Mouse (Mus musculus) cerebellum, postnatal 4 days (tissue): ENCODE results near the gene Cd5.

Source experiments
- DNase-seq, 2 experiments: peaks; one replicate each; pipeline ENCODE4 v3.0.0; 2022; ENCODE audit warnings: low spot score in 2 of 2, mixed read lengths in 1 of 2

Cd5 gene

GRCm38 (mm10) chr19:10758708-10759107 lies 19.9 kb upstream of the Cd5 start:
- DNase-seq: no peak

GRCm38 (mm10) chr19:10757526-10757925 lies 18.7 kb upstream of the Cd5 start:
- no peak for DNase-seq

GRCm38 (mm10) chr19:10757125-10757524 lies 18.3 kb upstream of the Cd5 start:
- DNase-seq: no peak

GRCm38 (mm10) chr19:10752646-10753045 lies 13.8 kb upstream of the Cd5 start:
- DNase-seq: no peak

- DNase-seq: no peak
These were observed 13.3 kb upstream of the Cd5 start for GRCm38 (mm10) chr19:10752106-10752505.

- DNase-seq: no peak
These were observed 12.8 kb upstream of the Cd5 start for GRCm38 (mm10) chr19:10751607-10752006.

GRCm38 (mm10) chr19:10750161-10750560 lies 11.4 kb upstream of the Cd5 start:
- no peak for DNase-seq

GRCm38 (mm10) chr19:10749295-10749694 lies 10.5 kb upstream of the Cd5 start:
- DNase-seq: no peak

- DNase-seq: no peak
These were observed 9.8 kb upstream of the Cd5 start for GRCm38 (mm10) chr19:10748401-10749102.

GRCm38 (mm10) chr19:10747718-10748117 lies 8.9 kb upstream of the Cd5 start:
- no peak for DNase-seq

- no peak for DNase-seq
These were observed 8.4 kb upstream of the Cd5 start for GRCm38 (mm10) chr19:10747182-10747581.

GRCm38 (mm10) chr19:10742565-10742964 lies 3.8 kb upstream of the Cd5 start:
- DNase-seq: no peak

- DNase-seq: no peak
These were observed 3.3 kb upstream of the Cd5 start for GRCm38 (mm10) chr19:10742145-10742544.

GRCm38 (mm10) chr19:10740641-10741440 lies 2.0 kb upstream of the Cd5 start:
- DNase-seq: no peak

GRCm38 (mm10) chr19:10739916-10740315 lies 1.1 kb upstream of the Cd5 start:
- DNase-seq: no peak

- no peak for DNase-seq
These were observed 764 bp downstream of the Cd5 start for GRCm38 (mm10) chr19:10738038-10738437.

- DNase-seq: no peak
These were observed 2.9 kb downstream of the Cd5 start for GRCm38 (mm10) chr19:10735861-10736260.

GRCm38 (mm10) chr19:10735061-10735460 lies 3.7 kb downstream of the Cd5 start:
- DNase-seq: no peak

GRCm38 (mm10) chr19:10734554-10734953 lies 4.2 kb downstream of the Cd5 start:
- DNase-seq: no peak

GRCm38 (mm10) chr19:10733501-10734127 lies 5.2 kb downstream of the Cd5 start:
- DNase-seq: no peak

- DNase-seq: no peak
These were observed 6.1 kb downstream of the Cd5 start for GRCm38 (mm10) chr19:10732741-10733140.

GRCm38 (mm10) chr19:10731975-10732374 lies 6.8 kb downstream of the Cd5 start:
- DNase-seq: no peak

GRCm38 (mm10) chr19:10730469-10730868 lies 8.3 kb downstream of the Cd5 start:
- DNase-seq: no peak
